Mouse (Mus musculus) adrenal gland, postnatal 25 days (tissue): ENCODE results near the gene Aatf. TPM values are rescaled to one million over a fixed set of nuclear protein-coding genes. Genes with fewer than 3 reads are reported as not detected.

Experiments
- DNase-seq: peaks from one replicate; pipeline ENCODE4 v3.0.0; 2021; ENCODE audit warnings: mixed read lengths
- total RNA-seq: library from RNA; stranded (reverse); gene quantifications from 2 replicates; pipeline ENCODE4 v1.2.3, GENCODE M21; 2021

The Aatf gene
- total RNA-seq, 1 experiment from 2014 or later: 24.0 TPM

- DNase-seq: no peak
Measured at GRCm38 (mm10) chr11:84376510-84377365, 136.6 kb downstream of the Aatf start.

- no peak for DNase-seq
Measured at GRCm38 (mm10) chr11:84375951-84376496, 137.3 kb downstream of the Aatf start.

GRCm38 (mm10) chr11:84373122-84373521 lies 140.2 kb downstream of the Aatf start:
- DNase-seq: no peak

Other genes starting within 250 kb of the Aatf start
- gene Lhx1, start 12.0 kb upstream of the Aatf start, total RNA-seq: not detected in 2 replicates